9 mouse cellular contexts compared by ENCODE assay signal in the genomic region with DNA sequence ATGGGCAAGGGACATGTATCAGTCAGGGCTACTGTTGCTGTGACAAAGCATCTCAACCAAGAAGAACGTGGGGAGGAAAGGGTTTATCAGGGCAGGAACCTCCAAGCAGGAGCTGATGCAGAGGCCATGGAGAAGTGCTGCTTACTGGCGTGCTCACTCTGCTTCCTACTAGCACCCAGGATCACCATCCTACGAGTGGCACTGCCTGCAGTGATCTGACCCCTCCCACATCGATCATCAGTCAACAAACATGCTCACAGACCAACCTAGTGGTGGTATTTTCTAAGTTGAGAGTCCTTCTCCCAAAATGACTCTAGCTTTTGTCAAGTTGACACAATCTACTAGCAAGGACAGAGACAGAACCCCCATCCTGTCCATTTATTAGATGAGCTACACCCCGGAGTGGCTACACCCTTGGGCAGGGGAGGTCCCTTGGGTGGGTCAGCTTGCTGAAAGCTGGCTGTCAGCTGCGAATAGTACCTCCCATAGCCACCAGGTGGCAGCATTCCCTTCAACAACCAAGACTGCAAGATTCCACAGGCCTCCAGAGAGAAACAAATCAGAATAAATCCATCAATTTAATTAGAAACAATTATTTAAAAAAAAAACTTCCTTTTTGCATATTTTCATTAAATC.
DNase-seq lines count a peak whose midpoint lies in the region; ATAC-seq and TF ChIP-seq lines count a peak whose summit lies in the region.
"Had no signal": no experiment of that assay in that cellular context is flagged by ENCODE, and none has a peak within 500 bp of the region (broad histone marks: within the 10 kb centered on the region; RNA-seq: fewer than 3 reads in every experiment).

No protein-coding gene starts in this region.

- H3K9ac ChIP-seq in ES-E14 (ENCODE audit: insufficient read depth, low read depth, low read length, poor library complexity, severe bottlenecking): no peak overlapping the region
- H3K9ac ChIP-seq in forebrain, embryonic 12.5 days: no peak overlapping the region
- no peak overlapping the region for H3K9ac ChIP-seq in lung, postnatal 0 days (replicated peaks; ENCODE audit: low read depth)
- H3K9ac ChIP-seq: heart, embryonic 15.5 days had no signal

- H3K4me3 ChIP-seq in ES-E14 (ENCODE audit: insufficient read depth in 1 of 2, low read depth in 1 of 2, low read length in 2 of 2, poor library complexity in 1 of 2, severe bottlenecking in 1 of 2): no peak overlapping the region
- H3K4me3 ChIP-seq in forebrain, embryonic 12.5 days (replicated peaks): no peak overlapping the region
- H3K4me3 ChIP-seq in lung, postnatal 0 days (ENCODE audit: low read depth, low read length): no peak overlapping the region

- intact Hi-C loops in heart, postnatal 25 days (cut with DNase I): loop anchor here (5.0 kb wide), 1 partner anchor 35 kb away; no protein-coding TSS in a partner anchor

- TF ChIP-seq CTCF in lung, postnatal 0 days (IDR thresholded peaks at IDR 0.05): peak; percentile 90

- peak; percentile 39; the same call in 1 of the 2 replicates for ATAC-seq in forebrain, embryonic 12.5 days (ENCODE audit: low FRiP score)
- peak; percentile 62; the same call in 1 of the 2 replicates for ATAC-seq in lung, postnatal 0 days

- peak; percentile 73 for DNase-seq in ES-E14 (ENCODE audit: low read depth, low spot score)
- DNase-seq in c-Kit-positive CD71-positive TER-119-negative erythroid progenitor cells, embryonic 14.5 days (ENCODE audit: low read depth): peak; percentile 41
- peak; percentile 23 for DNase-seq in heart, postnatal 25 days (ENCODE audit: low spot score)
- peak; percentile 83 to 84 for DNase-seq in kidney, postnatal 4 days
- peak; percentile 82 for DNase-seq in lung, postnatal 0 days (ENCODE audit: low spot score)
- DNase-seq in ovary, postnatal 14 days (ENCODE audit: low spot score): peak; percentile 58
- DNase-seq in thymus, postnatal 36 days: peak; percentile 35 to 36

- no peaks in the 10 kb centered on the region for H3K36me3 ChIP-seq in ES-E14 (ENCODE audit: control insufficient read depth, insufficient read depth, low read length, poor library complexity, severe bottlenecking)
- H3K36me3 ChIP-seq in forebrain, embryonic 12.5 days (replicated peaks): no peaks in the 10 kb centered on the region
- no peaks in the 10 kb centered on the region for H3K36me3 ChIP-seq in lung, postnatal 0 days (ENCODE audit: insufficient read depth, low read length)
- H3K36me3 ChIP-seq: heart, embryonic 15.5 days had no signal

- WGBS in forebrain, embryonic 12.5 days: 45% methylated on average over 6 of the region's 6 CpGs
- 33% methylated on average over 6 of the region's 6 CpGs for WGBS in lung, postnatal 0 days

- H3K4me2 ChIP-seq in forebrain, embryonic 12.5 days: no peak overlapping the region
- H3K4me2 ChIP-seq in lung, postnatal 0 days (replicated peaks; ENCODE audit: low read depth, low read length): no peak overlapping the region

- no peak for TF ChIP-seq EP300 in lung, postnatal 0 days (IDR thresholded peaks at IDR 0.05)

- no peak overlapping the region for H3K27ac ChIP-seq in ES-E14 (ENCODE audit: insufficient read depth, low read depth, low read length, poor library complexity, severe bottlenecking)
- no peak overlapping the region for H3K27ac ChIP-seq in forebrain, embryonic 12.5 days
- no peak overlapping the region for H3K27ac ChIP-seq in lung, postnatal 0 days (ENCODE audit: low read length)

- H3K4me1 ChIP-seq in ES-E14 (ENCODE audit: control insufficient read depth in 2 of 2, insufficient read depth in 2 of 2, low read length in 2 of 2, poor library complexity in 1 of 2): 0 out of 4 replicates have a peak, but pooled peaks cover 0 to 2% of the 10 kb centered on the region in 2 experiments
- peaks cover 5% of the 10 kb centered on the region; the same call in 1 of the 2 replicates for H3K4me1 ChIP-seq in forebrain, embryonic 12.5 days
- no peaks in the 10 kb centered on the region for H3K4me1 ChIP-seq in lung, postnatal 0 days (ENCODE audit: insufficient read depth, low read depth, low read length)

- H3K9me3 ChIP-seq in ES-E14 (ENCODE audit: control insufficient read depth, insufficient read depth, low read depth, low read length): no peaks in the 10 kb centered on the region
- H3K9me3 ChIP-seq in forebrain, embryonic 12.5 days: no peaks in the 10 kb centered on the region
- H3K9me3 ChIP-seq in lung, postnatal 0 days (ENCODE audit: low read length): no peaks in the 10 kb centered on the region
- H3K9me3 ChIP-seq: heart, embryonic 15.5 days had no signal

- in situ Hi-C loops in ES-E14 (cut with MboI; ENCODE audit: low sequenced_read_pairs in 2 of 2, unreplicated experiment in 2 of 2): no loop called here

- peaks cover 5% of the 10 kb centered on the region; the same call in 1 of the 2 replicates for H3K27me3 ChIP-seq in forebrain, embryonic 12.5 days
- H3K27me3 ChIP-seq in lung, postnatal 0 days (replicated peaks; ENCODE audit: insufficient read depth, low read length): no peaks in the 10 kb centered on the region
- H3K27me3 ChIP-seq: heart, embryonic 15.5 days had no signal

TF ChIP-seq in ES-E14, 5 proteins besides CTCF, POLR2A, EP300 and RAD21:
- no peak for TF ChIP-seq ZNF384 (IDR thresholded peaks at IDR 0.05; ENCODE audit: low read depth, low read length)
- no peak for TF ChIP-seq HCFC1 (IDR thresholded peaks at IDR 0.05; ENCODE audit: borderline replicate concordance, insufficient read depth, low read length)
- TF ChIP-seq ZC3H11A (IDR thresholded peaks at IDR 0.05; ENCODE audit: borderline replicate concordance, low read depth, low read length): no peak
- TF ChIP-seq CHD2 (IDR thresholded peaks at IDR 0.05; ENCODE audit: low read depth, low read length): no peak
- no peak for TF ChIP-seq MAFK (IDR thresholded peaks at IDR 0.05; ENCODE audit: insufficient read depth, low read depth, low read length)

Comparison
In these comparisons a context has a peak if more than half of its experiments do, and no peak if none do; other contexts are left out.
1. DNase-seq: peak in every context shown above with its lines; median percentile 84 in kidney, postnatal 4 days; 82 in lung, postnatal 0 days; 73 in ES-E14; 58 in ovary, postnatal 14 days; 41 in c-Kit-positive CD71-positive TER-119-negative erythroid progenitor cells, embryonic 14.5 days; 36 in thymus, postnatal 36 days; 23 in heart, postnatal 25 days.